Mouse (Mus musculus) midbrain, embryonic 11.5 days (tissue): ENCODE measurements at regions not wholly inside any gene's neighbourhood (a gene's known extent, or its start where the extent isn't known, plus 50 kb on each side); places are given as distances from the start of the nearest gene placed in this dataset.

Experiments used
- ATAC-seq: fragments of 200-750 bp; cut with Nextera tagmentation; 2 replicates; pipeline ENCODE4 v1.8.0; 2017; ENCODE audit warnings: moderate TSS enrichment, moderate library complexity; ENCODE audit not compliant: low FRiP score
- DNase-seq: peaks from one replicate; pipeline ENCODE4 v3.0.0; 2015; ENCODE audit warnings: low spot score; ENCODE audit errors: missing footprints
- H3K27ac ChIP-seq: fragments of 300-500 bp; sonication (generic); 2 replicates; pipeline ENCODE4 v1.5.1; 2014; ENCODE audit warnings: low read depth, low read length
- H3K27me3 ChIP-seq: fragments of 300-500 bp; sonication (generic); 2 replicates; pipeline ENCODE4 v1.6.1; 2014; ENCODE audit warnings: mild to moderate bottlenecking, low read length, moderate library complexity, mixed read lengths; ENCODE audit not compliant: control insufficient read depth, insufficient read depth
- H3K36me3 ChIP-seq: fragments of 300-500 bp; sonication (generic); 2 replicates; pipeline ENCODE4 v1.6.1; 2014; ENCODE audit warnings: mild to moderate bottlenecking, low read length, moderate library complexity, mixed read lengths; ENCODE audit not compliant: control insufficient read depth, insufficient read depth
- H3K4me1 ChIP-seq: fragments of 300-500 bp; sonication (generic); 2 replicates; pipeline ENCODE4 v1.6.1; 2014; ENCODE audit warnings: low read length; ENCODE audit not compliant: control insufficient read depth, insufficient read depth
- H3K4me2 ChIP-seq: fragments of 300-500 bp; sonication (generic); 2 replicates; pipeline ENCODE4 v1.6.1; 2014; ENCODE audit warnings: mild to moderate bottlenecking, moderate library complexity
- H3K4me3 ChIP-seq: fragments of 300-500 bp; sonication (generic); 2 replicates; pipeline ENCODE4 v1.5.1; 2014; ENCODE audit warnings: low read depth, low read length
- H3K9ac ChIP-seq: fragments of 300-500 bp; sonication (generic); 2 replicates; pipeline ENCODE4 v1.6.1; 2014; ENCODE audit warnings: low read length
- H3K9me3 ChIP-seq: fragments of 300-500 bp; sonication (generic); 2 replicates; pipeline ENCODE4 v1.6.1; 2016; ENCODE audit warnings: low read length; ENCODE audit not compliant: control insufficient read depth
- WGBS: fragments of 180-500 bp; shearing (Covaris S2); extraction: QIAGEN DNeasy Blood & Tissue Kit; methylation state at CpG from one replicate; pipeline ENCODE4 v1.1.7; 2014; 5-methylcytosine and 5-hydroxymethylcytosine counted together

DNA sequence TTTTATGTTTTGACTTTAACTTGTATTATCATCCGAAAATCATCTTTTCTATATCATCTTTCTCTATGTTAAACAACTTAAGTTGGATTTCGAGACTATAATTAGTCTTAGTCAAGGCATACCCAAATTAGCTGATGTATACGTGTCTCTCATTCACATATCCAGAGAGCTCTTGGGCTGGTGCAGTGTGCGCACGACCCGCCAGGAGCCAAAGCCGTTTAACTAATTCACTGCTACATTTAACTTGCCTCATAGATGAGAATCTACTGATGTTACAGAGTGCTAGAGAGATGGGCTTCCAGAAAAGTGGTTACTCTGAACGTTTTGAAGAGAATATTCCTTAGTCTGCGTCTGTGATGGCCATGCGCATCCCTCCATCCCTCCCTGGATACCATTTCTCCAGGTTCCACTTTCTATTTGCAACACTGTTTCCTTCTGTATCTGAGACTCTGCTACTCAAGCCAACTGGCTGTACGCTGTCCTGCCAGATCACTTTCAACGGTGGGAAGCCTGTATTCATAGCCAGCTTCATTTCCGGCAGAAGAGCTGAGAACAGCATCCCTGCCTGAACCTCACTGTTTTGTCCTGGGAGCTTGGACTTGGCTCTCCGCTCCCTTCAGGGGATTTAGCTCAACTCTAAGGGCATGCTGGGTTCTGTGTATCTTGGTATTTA, 74.2 kb upstream of the Atp5g3 start:
- 84% methylated on average over 14 of the region's 14 CpGs for WGBS
- H3K4me2 ChIP-seq, result no peak overlapping the region
- no peaks in the 10 kb centered on the region for H3K4me1 ChIP-seq
- ATAC-seq, result no peak
- H3K9ac ChIP-seq, result no peak overlapping the region
- H3K27me3 ChIP-seq, result no peaks in the 10 kb centered on the region
- H3K9me3 ChIP-seq, result no peaks in the 10 kb centered on the region
- H3K36me3 ChIP-seq, result no peaks in the 10 kb centered on the region
- H3K4me3 ChIP-seq, result no peak overlapping the region
- no peak for DNase-seq
- no peak overlapping the region for H3K27ac ChIP-seq

DNA sequence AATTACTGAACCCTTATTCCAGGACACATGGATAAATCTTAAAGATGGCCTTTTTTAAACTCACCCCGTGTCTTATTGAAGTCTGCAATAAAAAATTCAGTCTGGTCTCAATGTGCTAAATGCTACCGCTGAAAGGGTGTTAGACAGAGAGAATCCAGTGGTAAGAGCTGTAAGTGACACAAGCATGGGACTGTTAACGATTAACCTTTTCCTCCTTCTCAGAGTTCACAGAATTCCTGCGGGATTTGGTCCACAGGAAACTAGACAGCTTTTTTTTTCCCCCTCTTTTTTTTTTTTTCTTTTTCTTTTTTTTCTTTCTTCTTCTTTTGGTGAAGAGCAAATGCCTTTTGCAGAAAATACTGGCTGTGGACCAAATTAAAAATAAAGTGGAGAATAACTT, 72.0 kb upstream of the Atp5g3 start:
- Histone ChIP-seq H3K4me2 (no peak overlapping the region), H3K4me1 (no peaks in the 10 kb centered on the region), H3K9ac (no peak overlapping the region), H3K36me3 (no peaks in the 10 kb centered on the region), H3K27me3 (no peaks in the 10 kb centered on the region), H3K27ac (no peak overlapping the region), H3K9me3 (no peaks in the 10 kb centered on the region), H3K4me3 (no peak overlapping the region)
- WGBS, result 69% methylated on average over 4 of the region's 4 CpGs
- ATAC-seq, result no peak
- no peak for DNase-seq

DNA sequence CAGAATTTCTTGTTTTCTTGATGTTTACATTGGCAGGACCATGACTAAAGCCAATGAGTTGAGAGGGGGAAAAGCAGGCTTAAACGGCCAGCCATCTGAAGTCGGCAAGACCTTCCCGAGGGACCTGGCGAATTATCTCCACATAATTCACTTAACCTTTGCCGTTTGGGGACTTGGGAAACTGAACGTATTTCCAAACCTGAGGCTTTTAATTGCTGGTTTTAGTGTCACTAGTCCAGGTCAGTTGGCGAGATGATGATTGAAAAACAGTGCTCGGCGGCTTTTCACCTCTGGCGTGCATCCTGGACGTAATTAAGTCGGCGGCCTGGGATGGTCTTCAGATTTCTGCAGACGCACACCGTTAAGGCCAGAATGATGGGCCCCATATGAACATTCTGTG, 66.9 kb upstream of the Atp5g3 start:
- no peak for DNase-seq
- no peak for ATAC-seq

DNA sequence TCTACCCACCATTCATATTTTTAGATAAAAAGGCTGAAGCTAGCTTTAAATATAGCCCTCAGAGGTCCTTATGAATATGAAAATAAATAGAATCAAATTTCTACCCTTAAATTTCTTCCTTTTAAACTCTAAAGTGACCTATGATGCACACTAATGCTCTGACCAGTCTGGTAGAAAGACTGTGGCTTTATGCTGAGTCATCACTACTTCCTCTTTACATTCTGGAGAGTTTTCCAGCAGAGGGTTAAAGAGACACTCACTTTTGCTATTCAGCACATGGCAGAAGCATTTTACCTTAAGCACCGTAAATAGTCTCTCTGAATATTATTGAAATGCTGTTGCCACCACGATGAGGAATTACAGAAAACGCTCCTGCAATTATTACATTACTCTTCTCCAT, 62.6 kb upstream of the Atp5g3 start:
- no peak overlapping the region for H3K9ac ChIP-seq
- DNase-seq (no peak), ATAC-seq (no peak)
- no peaks in the 10 kb centered on the region for H3K9me3 ChIP-seq
- H3K4me1 ChIP-seq, result no peaks in the 10 kb centered on the region
- H3K27me3 ChIP-seq, result no peaks in the 10 kb centered on the region
- H3K4me2 ChIP-seq, result no peak overlapping the region
- H3K36me3 ChIP-seq, result no peaks in the 10 kb centered on the region
- no peak overlapping the region for H3K4me3 ChIP-seq
- WGBS, result 77% methylated on average over 3 of the region's 3 CpGs
- no peak overlapping the region for H3K27ac ChIP-seq

More for the DNA sequence above, 66.9 kb upstream of the Atp5g3 start:
- no peak overlapping the region for H3K4me3 ChIP-seq
- H3K4me1 ChIP-seq, result no peaks in the 10 kb centered on the region
- WGBS, result 74% methylated on average over 15 of the region's 15 CpGs
- no peaks in the 10 kb centered on the region for H3K36me3 ChIP-seq
- H3K27ac ChIP-seq, result no peak overlapping the region
- no peak overlapping the region for H3K9ac ChIP-seq
- H3K27me3 ChIP-seq, result no peaks in the 10 kb centered on the region
- H3K4me2 ChIP-seq, result no peak overlapping the region
- no peaks in the 10 kb centered on the region for H3K9me3 ChIP-seq

DNA sequence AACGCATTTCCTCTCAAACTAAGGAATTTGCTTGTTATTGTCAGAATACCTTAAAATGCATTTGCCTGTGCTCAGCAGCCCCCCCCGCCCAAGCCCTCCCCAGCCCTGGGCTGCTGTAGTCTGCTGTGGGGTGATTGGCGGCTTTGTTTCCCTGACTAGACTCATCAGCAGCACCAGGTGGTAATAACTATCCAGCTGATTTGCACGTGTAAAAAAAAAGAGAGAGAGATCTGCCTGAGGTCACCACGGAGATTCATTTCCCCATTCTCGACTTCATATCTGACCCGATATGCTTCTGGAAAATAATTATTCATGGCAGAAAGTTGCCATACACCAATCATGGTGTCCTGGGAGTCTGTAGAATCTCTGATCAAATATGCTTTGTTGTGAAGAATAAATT, 56.5 kb upstream of the Atp5g3 start:
- ATAC-seq (no peak), DNase-seq (no peak)
- Histone ChIP-seq H3K9ac (no peak overlapping the region), H3K36me3 (no peaks in the 10 kb centered on the region), H3K27me3 (no peaks in the 10 kb centered on the region), H3K9me3 (no peaks in the 10 kb centered on the region), H3K4me1 (no peaks in the 10 kb centered on the region), H3K4me2 (no peak overlapping the region), H3K4me3 (no peak overlapping the region), H3K27ac (no peak overlapping the region)
- WGBS, result 76% methylated on average over 7 of the region's 7 CpGs

DNA sequence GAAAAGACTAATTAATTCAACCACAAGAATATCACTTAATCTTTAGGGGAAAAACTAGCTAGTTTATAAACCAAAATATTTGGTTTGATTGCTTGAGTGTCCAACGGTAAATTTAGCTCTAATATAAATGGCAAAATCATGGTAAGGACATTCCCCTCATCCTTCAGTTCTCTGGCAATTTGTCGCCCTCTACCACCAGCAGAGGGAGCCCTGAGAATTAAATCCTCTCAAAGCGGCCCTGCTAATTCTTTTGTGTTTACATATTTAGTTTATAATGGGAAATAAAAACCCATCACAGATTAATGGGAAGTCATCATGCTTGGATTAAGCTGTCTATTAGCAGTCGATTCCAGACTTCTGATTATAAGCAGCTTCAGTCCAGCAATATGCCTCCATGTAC, 54.5 kb upstream of the Atp5g3 start:
- DNase-seq (peak; percentile 95), ATAC-seq (no peak)
- no peaks in the 10 kb centered on the region for H3K27me3 ChIP-seq
- no peaks in the 10 kb centered on the region for H3K4me1 ChIP-seq
- no peaks in the 10 kb centered on the region for H3K9me3 ChIP-seq
- H3K4me3 ChIP-seq, result no peak overlapping the region
- WGBS, result 20% methylated on average over 4 of the region's 4 CpGs
- no peak overlapping the region for H3K27ac ChIP-seq
- no peaks in the 10 kb centered on the region for H3K36me3 ChIP-seq
- no peak overlapping the region for H3K9ac ChIP-seq
- H3K4me2 ChIP-seq, result no peak overlapping the region
